Mouse (Mus musculus) heart, postnatal 0 days (tissue): ENCODE results near the gene Gm49380.

ENCODE experiments used
- CTCF ChIP-seq: IDR thresholded peaks from 2 replicates; pipeline ENCODE4 v1.5.1; 2016; ENCODE audit warnings: antibody characterized with exemption, control low read depth, low read depth
- EP300 ChIP-seq: IDR thresholded peaks from 2 replicates; pipeline ENCODE4 v1.6.1; 2016; ENCODE audit warnings: antibody characterized with exemption, low read depth

DNA sequence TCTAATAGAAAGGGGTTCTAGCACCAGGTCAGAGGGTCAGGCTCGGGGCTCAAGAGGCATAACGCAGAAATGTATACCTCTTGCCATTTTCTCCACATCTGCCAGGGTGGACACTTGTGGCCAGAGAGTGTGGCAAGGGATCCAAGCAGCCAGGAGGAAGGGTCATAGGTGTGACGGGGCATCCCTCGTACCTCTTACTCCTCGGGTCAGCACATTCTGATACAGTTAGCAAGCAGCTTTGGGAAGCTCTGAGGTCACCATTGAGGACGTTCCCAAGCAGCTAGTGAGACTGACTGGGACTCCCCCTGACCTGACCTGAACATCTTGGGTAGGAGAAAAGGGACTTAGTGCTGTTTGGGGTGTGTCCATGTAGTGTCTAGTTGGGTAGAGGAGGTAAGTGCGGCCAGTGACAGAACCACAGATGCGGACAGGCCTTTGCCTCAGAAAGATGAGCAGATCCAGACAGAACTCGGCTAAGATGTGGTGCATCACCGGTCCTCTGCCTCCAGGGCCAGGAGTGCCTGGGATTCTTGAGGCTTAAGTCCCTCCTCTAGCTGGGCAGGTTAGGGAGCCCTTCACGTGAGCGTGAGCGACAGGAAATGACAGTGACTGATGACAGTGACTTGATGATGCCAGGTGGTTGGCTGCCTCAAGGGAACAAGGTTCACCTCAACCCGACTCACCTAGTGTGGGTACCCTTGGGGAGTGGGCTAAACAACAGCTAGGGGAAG is 43.0 kb downstream of the Gm49380 start:
- TF ChIP-seq CTCF (no peak), EP300 (no peak)
